Mouse (Mus musculus): ENCODE measurements around the gene Sumf1.
A peak's percentile ranks its signal among the peaks of the same experiment; 100 is the strongest.

The Sumf1 gene

GRCm38 (mm10) chr6:108073931-108074330 lies 111.5 kb downstream of the Sumf1 start:
- DNase-seq, result no peak

- DNase-seq, result no peak
These were observed 112.3 kb downstream of the Sumf1 start for GRCm38 (mm10) chr6:108073071-108073470.

GRCm38 (mm10) chr6:108070947-108071346 lies 114.4 kb downstream of the Sumf1 start:
- no peak for DNase-seq

- DNase-seq, result peak; percentile 86 to 92
These were observed 119.8 kb downstream of the Sumf1 start for GRCm38 (mm10) chr6:108065583-108065982.

GRCm38 (mm10) chr6:108064918-108065526 lies 120.4 kb downstream of the Sumf1 start, which contains the start of gene Setmar:
TSS of gene Setmar (plus strand) at chr6:108065045.
- peak; percentile 99 for DNase-seq

GRCm38 (mm10) chr6:108061121-108061520 lies 124.3 kb downstream of the Sumf1 start:
- DNase-seq, result no peak

GRCm38 (mm10) chr6:108058066-108058465 lies 127.3 kb downstream of the Sumf1 start:
- peak; percentile 22 to 24 for DNase-seq

- no peak for DNase-seq
These were observed 128.0 kb downstream of the Sumf1 start for GRCm38 (mm10) chr6:108057353-108057752.

Measured in cerebellum, adult 18-20 months (tissue).